8 mouse cellular contexts compared by ENCODE assay signal in the genomic region with DNA sequence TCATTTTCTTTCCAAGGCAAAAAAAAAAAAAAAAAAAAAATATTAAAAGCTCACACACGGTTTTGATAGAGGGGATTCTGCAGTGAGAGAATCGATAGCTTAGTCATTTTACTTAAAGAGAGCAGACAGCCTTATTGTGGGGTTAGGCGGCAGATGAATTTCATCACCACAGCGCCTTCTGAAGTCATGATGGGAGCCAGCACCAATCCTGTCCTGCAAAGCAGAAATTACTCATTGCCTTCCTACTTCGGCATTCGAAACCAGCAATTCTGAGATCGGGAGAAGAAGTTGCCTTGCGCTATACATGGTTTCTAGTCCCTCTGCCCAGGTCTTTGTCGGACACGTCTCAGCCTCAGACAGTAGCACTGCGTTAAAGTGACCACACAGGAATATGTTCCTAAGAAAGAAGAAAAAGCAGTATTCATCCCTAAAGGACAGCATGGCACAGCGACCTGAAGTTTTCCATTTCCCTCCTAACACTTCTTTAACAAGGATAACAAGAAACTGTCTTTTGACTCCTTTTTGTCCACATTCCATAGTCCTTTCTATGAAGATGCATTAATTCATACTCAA.
DNase-seq lines count a peak whose midpoint lies in the region; ATAC-seq and TF ChIP-seq lines count a peak whose summit lies in the region.

No protein-coding gene starts in this region.

- no peaks in the 10 kb centered on the region for H3K9me3 ChIP-seq in heart, embryonic 10.5 days
- H3K9me3 ChIP-seq in kidney, embryonic 16.5 days (ENCODE audit: low read length), result no peaks in the 10 kb centered on the region
- no peaks in the 10 kb centered on the region for H3K9me3 ChIP-seq in liver, postnatal 0 days (ENCODE audit: low read length)
- no peaks in the 10 kb centered on the region for H3K9me3 ChIP-seq in neural tube, embryonic 13.5 days

- H3K9ac ChIP-seq in kidney, embryonic 16.5 days (replicated peaks; ENCODE audit: low read length), result peak overlapping the region; percentile 72
- peak overlapping the region; percentile 58 for H3K9ac ChIP-seq in liver, postnatal 0 days (replicated peaks)
- peak overlapping the region; percentile 80 for H3K9ac ChIP-seq in neural tube, embryonic 13.5 days

- peak; percentile 36 for DNase-seq in layer of hippocampus, adult 11-12 months (ENCODE audit: low spot score)
- DNase-seq in layer of hippocampus, adult 9-10 months (ENCODE audit: low spot score), result no peak
- DNase-seq in cerebellum, postnatal 14 days, result peak; percentile 25 to 40
- DNase-seq in heart, embryonic 10.5 days (ENCODE audit: low spot score), result no peak
- no peak for DNase-seq in liver, postnatal 0 days

- no peak for TF ChIP-seq CTCF in liver, postnatal 0 days (IDR thresholded peaks at IDR 0.05; ENCODE audit: low read depth)

- peak overlapping the region; percentile 62 for H3K4me3 ChIP-seq in heart, embryonic 10.5 days
- H3K4me3 ChIP-seq in kidney, embryonic 16.5 days (ENCODE audit: low read length), result peak overlapping the region; percentile 64
- H3K4me3 ChIP-seq in liver, postnatal 0 days (ENCODE audit: low read depth, low read length), result peak overlapping the region; percentile 50
- peak overlapping the region; percentile 52 for H3K4me3 ChIP-seq in neural tube, embryonic 13.5 days

- no peaks in the 10 kb centered on the region for H3K36me3 ChIP-seq in heart, embryonic 10.5 days
- no peaks in the 10 kb centered on the region for H3K36me3 ChIP-seq in kidney, embryonic 16.5 days (ENCODE audit: insufficient read depth, low read length)
- no peaks in the 10 kb centered on the region for H3K36me3 ChIP-seq in liver, postnatal 0 days (replicated peaks; ENCODE audit: insufficient read depth, low read length)
- H3K36me3 ChIP-seq in neural tube, embryonic 13.5 days, result no peaks in the 10 kb centered on the region

- no peak for TF ChIP-seq EP300 in liver, postnatal 0 days (IDR thresholded peaks at IDR 0.05; ENCODE audit: low read depth)

- peaks cover 16% of the 10 kb centered on the region for H3K4me1 ChIP-seq in heart, embryonic 10.5 days
- H3K4me1 ChIP-seq in kidney, embryonic 16.5 days (ENCODE audit: insufficient read depth, low read length), result peaks cover 8% of the 10 kb centered on the region
- peaks cover 11% of the 10 kb centered on the region for H3K4me1 ChIP-seq in liver, postnatal 0 days (ENCODE audit: insufficient read depth)
- peaks cover 43% of the 10 kb centered on the region for H3K4me1 ChIP-seq in neural tube, embryonic 13.5 days (replicated peaks)

- H3K4me2 ChIP-seq in kidney, embryonic 16.5 days (replicated peaks; ENCODE audit: low read depth, low read length), result peak overlapping the region; percentile 91
- H3K4me2 ChIP-seq in liver, postnatal 0 days (ENCODE audit: low read depth, low read length), result peak overlapping the region; percentile 79
- peak overlapping the region; percentile 73 for H3K4me2 ChIP-seq in neural tube, embryonic 13.5 days

- no peak overlapping the region for H3K27ac ChIP-seq in heart, embryonic 10.5 days
- peak overlapping the region; percentile 91 for H3K27ac ChIP-seq in kidney, embryonic 16.5 days (ENCODE audit: low read length)
- H3K27ac ChIP-seq in liver, postnatal 0 days (ENCODE audit: low read depth), result peak overlapping the region; percentile 74; the same call in 1 of the 2 replicates
- H3K27ac ChIP-seq in neural tube, embryonic 13.5 days (replicated peaks), result peak overlapping the region; percentile 92

- WGBS in heart, embryonic 10.5 days, result 40% methylated on average over 12 of the region's 12 CpGs
- WGBS in kidney, embryonic 16.5 days, result 14% methylated on average over 12 of the region's 12 CpGs
- WGBS in liver, postnatal 0 days (ENCODE audit: insufficient replicate concordance), result 40% methylated on average over 12 of the region's 12 CpGs
- 31% methylated on average over 12 of the region's 12 CpGs for WGBS in neural tube, embryonic 13.5 days

- H3K27me3 ChIP-seq in heart, embryonic 10.5 days (ENCODE audit: insufficient read depth, poor library complexity, severe bottlenecking), result no peaks in the 10 kb centered on the region
- no peaks in the 10 kb centered on the region for H3K27me3 ChIP-seq in kidney, embryonic 16.5 days (ENCODE audit: insufficient read depth, low read length)
- no peaks in the 10 kb centered on the region for H3K27me3 ChIP-seq in liver, postnatal 0 days (ENCODE audit: insufficient read depth, low read length)
- H3K27me3 ChIP-seq in neural tube, embryonic 13.5 days, result no peaks in the 10 kb centered on the region

- ATAC-seq in kidney, embryonic 16.5 days (ENCODE audit: low FRiP score, low TSS enrichment), result no peak; the same call in 1 of the 2 replicates
- ATAC-seq in liver, postnatal 0 days, result no peak
- ATAC-seq in neural tube, embryonic 13.5 days (ENCODE audit: low read depth), result peak; percentile 33
- no peak for ATAC-seq in inflammation-experienced regulatory T-cells, adult 6 months

Comparison
In these comparisons a context has a peak if more than half of its experiments do, and no peak if none do; other contexts are left out.
1. DNase-seq: peak in layer of hippocampus, adult 11-12 months (single experiment) and cerebellum, postnatal 14 days (2 of 2); none in layer of hippocampus, adult 9-10 months (single experiment), heart, embryonic 10.5 days (single experiment) and liver, postnatal 0 days (single experiment).
2. Peak in every context shown above with its lines, with median percentiles within 50 percentile points of each other: H3K4me3 ChIP-seq, H3K4me2 ChIP-seq and H3K9ac ChIP-seq.